Mouse (Mus musculus) central nervous system, embryonic 11.5 days (tissue): Measurements from ENCODE around the gene Artn. TPM values are rescaled to one million over a fixed set of nuclear protein-coding genes. Genes with fewer than 3 reads are reported as not detected.

Experiments used
- polyA plus RNA-seq: library from polyadenylated mRNA; depleted of rRNA; stranded (reverse); fragments of >200 nt; gene quantifications from 2 replicates; pipeline ENCODE4 v1.2.3, GENCODE M21; 2012; rRNA removed

Artn gene
- polyA plus RNA-seq: 0.18 and 2.0 TPM in 2 replicates

DNA sequence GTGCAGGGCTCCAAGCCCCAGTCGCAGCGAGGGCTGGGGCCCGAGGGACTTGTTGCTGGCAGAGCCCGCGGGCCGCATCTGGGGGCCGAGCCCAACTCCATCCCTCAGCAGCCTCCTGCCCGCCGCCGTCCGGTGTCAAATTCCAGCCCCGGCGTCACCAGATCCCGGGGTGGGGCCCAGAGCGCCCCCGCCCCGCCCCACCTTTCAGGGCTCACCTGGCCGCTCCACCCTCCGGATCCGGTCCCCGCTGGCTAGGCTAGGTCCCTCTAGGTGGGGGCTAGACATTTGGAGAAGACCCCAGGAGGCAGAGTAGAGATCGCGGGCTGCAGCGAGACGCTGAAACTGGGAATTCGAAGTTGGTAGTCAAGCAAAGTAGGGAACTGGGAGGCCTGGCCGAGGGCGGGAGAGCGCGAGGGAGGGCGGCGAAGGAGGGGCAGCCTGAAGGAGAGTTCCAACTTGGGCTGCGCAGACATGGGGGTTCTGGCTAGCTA lies at the start of gene Artn:
TSS of gene Artn (minus strand) at position 373 of the 491 bp plus-strand sequence.

DNA sequence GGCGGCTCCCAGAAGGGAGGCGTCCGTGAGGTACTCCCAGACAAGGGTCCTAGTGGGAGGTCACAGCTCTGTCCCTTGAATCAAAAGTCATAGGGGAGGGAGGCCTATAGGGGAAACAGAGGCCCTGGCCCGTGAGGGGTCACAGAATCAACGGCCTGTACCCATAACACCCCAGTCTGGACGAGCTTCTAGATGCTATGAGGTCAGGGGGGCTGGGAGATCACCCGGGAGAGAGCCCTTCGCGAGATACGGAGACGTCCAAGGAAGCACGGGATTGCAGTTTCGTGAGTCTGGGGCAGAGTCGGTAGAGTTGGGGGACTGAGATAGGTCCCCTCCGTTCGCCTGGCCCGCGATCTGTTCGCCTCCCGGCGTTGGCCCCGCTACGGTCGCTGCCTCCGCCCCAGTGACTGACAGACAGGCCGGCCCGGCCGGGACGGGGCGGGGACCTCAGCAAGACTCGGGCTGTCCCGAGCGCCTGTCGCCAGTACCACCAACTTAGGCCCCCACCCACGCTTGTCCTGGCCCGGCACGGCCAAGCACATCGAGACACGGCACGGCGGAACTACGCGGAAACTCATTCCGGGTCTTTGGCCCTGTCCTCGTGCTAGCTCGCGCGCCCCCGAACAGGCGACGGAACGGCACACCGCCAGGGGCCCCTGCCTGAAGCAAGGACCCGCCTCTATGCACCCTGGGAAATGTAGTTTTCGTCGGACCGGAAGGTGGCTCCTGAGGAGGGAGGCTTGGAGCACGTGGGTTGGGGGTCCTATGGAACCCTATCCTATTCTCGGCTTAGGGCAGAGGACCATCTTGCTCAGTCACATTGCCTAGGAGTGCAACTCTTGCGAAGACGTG lies 14.7 kb downstream of the Artn start, which contains the start of gene Ipo13:
TSS of gene Ipo13 (minus strand) at position 409 of the 852 bp plus-strand sequence.

DNA sequence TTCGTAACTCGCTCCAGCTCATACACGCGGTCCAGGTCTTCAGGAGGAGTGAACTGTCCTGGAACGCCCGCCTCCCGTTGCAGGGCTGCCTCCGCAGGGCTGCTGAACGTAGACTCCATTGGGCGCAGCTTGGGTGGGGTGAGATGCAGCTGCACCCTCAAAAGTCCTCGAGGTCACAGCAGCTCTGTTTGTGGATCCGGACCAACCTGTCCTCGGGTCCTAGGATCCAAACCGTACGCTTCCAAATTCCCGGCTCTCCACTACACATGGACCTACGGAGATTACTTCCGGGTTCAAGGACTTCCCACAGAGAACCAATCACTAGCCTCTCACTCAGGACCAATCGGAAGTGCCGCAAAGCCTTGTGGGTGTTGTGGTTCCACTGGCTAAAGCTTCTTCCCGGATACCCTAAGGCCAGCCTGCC lies 37.8 kb downstream of the Artn start, which contains the start of gene Dph2:
TSS of gene Dph2 (minus strand) at position 295 of the 424 bp plus-strand sequence.

DNA sequence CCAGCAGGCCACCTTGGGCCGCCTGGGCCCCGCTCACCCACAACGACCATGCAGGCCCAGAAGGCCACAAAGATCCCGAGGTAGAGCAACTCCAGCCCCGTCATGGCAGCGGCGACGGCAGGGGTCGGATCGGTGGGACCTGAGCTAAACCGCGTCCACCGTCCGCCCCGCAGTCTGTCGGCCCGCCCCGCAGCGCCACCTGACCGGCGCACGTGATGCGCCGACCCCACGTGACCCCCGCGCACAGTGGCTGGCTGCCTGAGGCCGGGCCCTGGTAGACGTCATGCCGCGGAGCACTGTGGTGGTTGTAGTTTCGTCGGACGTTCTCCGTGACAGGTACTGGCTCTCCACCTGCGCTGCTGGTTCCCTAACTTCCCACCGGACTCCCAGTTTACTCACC lies 42.4 kb downstream of the Artn start, which contains the start of gene Atp6v0b:
TSS of gene Atp6v0b (minus strand) at position 201 of the 400 bp plus-strand sequence.

DNA sequence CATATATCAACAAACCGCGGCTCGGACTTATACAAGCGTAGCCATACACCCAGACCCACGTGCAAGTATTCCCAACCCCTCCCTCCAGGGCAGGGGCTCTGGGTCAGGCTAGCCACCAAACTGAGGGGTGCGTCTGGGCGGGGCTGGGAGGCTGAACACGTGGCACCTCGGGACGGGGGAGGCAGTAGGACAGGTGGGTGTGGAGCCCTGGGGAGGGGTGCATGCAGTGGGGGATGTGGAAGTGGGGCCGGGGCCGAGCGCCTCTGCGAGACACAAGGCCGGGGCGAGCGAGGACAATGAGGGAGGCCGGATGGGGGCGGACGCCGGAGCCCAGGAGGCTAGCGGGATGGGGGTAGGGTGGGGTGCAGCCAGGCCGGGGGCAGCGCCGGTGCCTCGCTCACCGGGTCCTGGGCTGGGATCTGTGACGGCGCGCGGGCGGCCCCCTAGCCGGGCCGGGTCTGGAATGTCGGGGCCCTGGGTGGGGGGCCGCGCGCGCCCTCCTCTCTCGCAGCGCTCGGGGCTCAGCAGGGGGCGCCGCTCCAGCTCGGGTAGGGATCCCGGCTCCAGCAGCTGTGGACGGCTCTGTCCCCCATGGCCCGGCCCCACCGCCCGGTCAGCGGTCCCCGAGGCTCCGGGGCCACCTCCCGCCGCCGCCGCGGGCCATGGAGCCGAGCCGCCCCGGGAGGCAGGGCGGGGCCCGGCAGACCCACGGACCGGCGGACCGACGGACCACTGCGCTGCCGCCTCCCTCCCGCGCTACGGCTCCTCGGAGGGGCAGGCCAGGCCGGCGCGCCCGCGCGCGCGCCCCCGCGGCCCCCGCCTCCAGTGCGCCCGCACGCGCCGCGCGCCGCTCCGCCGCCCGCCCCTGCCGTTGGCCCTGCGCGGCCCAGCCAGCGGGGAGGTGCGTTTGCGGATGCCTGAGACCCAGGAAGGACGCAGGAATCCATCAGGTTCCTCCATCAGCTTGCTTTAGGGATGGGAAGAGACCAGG lies 46.6 kb downstream of the Artn start, which contains the start of gene B4galt2:
TSS of gene B4galt2 (minus strand) at position 787 of the 991 bp plus-strand sequence.

Other genes with a start within 250 kb of the Artn start
- 61.1 and 69.8 TPM in 2 replicates for gene Dmap1, start 247.5 kb downstream of the Artn start, polyA plus RNA-seq
- gene Gm12845, start 205.4 kb downstream of the Artn start, polyA plus RNA-seq: not detected in 2 replicates
- gene Klf17, start 164.1 kb downstream of the Artn start, polyA plus RNA-seq: not detected in 2 replicates
- gene Slc6a9, start 95.3 kb downstream of the Artn start, polyA plus RNA-seq: 6.8 and 20.1 TPM in 2 replicates
- 6.0 and 10.4 TPM in 2 replicates for gene Ccdc24, start 57.2 kb downstream of the Artn start, polyA plus RNA-seq
- 46.8 and 71.0 TPM in 2 replicates for gene B4galt2, start 46.3 kb downstream of the Artn start, polyA plus RNA-seq
- gene Atp6v0b, start 42.4 kb downstream of the Artn start, polyA plus RNA-seq: 191 and 197 TPM in 2 replicates
- 19.1 and 19.3 TPM in 2 replicates for gene Dph2, start 37.7 kb downstream of the Artn start, polyA plus RNA-seq
- gene Ipo13, start 14.8 kb downstream of the Artn start, polyA plus RNA-seq: 65.4 and 70.2 TPM in 2 replicates
- gene St3gal3, start 205.2 kb upstream of the Artn start, polyA plus RNA-seq: 14.0 and 19.6 TPM in 2 replicates